Mouse (Mus musculus) CH12F3 (cell line): ENCODE measurements around the gene Sik1.

Experiments used
- in situ Hi-C: fragments of 300-500 bp; cut with MboI; formaldehyde crosslinking; loops from 2 replicates; pipeline ENCODE4 v1.14.3; 2020; ENCODE audit warnings: low sequenced_read_pairs

The Sik1 gene

DNA sequence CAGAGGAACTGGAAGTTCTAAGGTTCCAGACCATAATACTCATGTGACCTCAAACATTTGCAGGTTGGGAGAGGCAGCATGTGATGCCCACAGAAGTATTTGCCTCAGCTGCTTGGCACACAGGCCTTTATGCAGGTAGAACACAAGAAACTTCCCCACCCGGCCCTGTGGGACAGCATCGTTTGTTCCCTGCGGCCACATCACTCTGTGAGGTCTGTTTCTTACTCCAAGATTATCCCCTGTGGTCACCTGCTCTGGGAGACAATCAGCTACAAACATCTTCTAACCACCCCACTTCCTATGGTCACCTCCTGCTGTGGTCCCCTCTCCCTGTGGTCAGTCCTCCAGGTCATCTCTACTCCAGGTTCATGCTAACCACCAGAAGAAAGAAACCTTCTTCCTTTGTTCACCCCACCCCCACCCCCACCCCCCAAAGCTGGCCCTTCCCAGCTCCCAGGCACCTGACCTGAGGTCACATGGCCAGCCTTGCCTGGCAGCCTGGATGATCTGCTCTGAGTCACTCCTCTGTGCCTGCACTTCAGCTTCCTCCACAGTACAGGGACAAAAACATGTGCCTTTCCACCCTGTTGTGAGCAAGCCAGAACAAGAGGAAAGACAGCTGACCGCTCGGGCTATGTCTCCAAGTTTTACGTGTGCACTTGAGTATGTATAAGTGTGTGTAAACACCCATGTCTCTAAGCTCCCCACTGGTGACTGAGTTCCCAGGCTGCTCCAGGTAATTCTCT, 21.1 kb downstream of the Sik1 start:
- in situ Hi-C loops: no loop called here

DNA sequence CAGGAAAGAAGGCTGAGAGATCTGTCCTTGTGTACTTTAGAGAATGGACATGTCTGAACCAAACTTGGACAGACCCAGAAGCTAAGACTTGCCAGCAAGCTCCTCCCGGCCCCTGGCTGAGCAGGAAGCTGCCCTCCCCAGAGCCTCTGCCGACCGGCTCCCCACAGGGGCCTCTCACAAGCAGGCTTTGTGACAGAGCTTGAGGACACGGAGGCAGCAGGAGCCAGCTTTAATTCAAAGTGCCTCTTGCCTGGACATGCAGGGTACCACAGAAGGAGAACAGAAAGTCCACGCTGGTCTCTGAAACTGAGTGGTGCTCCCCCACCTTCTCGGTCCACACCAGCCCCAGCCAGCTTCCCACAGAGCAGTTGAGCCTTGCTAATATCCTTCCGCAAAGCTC, 21.9 kb downstream of the Sik1 start:
- in situ Hi-C loops: no loop called here

- in situ Hi-C loops: no loop called here
Measured at GRCm38 (mm10) chr17:31832577-31832964, 23.0 kb downstream of the Sik1 start.

DNA sequence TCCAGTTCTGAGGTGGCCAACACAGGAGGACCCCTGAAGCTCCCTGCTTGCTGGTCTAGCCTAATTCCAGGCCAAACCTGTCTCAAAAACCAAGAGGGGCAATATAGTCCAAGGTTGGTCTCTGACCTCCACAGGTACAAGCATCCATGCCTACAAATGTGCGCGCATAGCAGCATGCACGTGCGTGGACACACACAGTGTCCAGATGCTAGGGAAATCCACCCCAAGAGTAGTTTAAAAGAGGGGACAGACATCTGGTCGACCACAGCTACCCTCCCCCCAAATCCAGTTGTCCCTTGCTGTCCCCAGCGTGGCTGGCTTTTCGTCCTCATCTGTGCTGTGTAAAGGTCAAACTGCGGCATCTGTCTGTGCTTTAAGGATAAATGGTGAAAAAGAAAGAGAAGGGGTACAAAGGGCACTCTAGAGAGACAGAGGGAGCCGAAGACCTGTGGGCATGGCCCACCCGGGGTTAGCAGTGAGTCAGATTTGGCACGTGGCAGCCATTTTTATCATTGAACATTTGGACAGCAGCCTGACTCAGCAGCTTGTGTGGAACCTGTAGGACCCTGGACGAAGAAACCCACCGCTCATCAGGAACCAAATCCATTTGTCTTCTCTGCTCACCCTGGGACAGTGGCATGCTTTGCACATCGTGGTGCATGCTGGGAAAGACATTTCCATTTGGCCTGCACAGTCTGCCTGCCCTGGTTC, 23.6 kb downstream of the Sik1 start:
- in situ Hi-C loops: no loop called here

GRCm38 (mm10) chr17:31831097-31831865, 24.3 kb downstream of the Sik1 start:
- in situ Hi-C loops: no loop called here

DNA sequence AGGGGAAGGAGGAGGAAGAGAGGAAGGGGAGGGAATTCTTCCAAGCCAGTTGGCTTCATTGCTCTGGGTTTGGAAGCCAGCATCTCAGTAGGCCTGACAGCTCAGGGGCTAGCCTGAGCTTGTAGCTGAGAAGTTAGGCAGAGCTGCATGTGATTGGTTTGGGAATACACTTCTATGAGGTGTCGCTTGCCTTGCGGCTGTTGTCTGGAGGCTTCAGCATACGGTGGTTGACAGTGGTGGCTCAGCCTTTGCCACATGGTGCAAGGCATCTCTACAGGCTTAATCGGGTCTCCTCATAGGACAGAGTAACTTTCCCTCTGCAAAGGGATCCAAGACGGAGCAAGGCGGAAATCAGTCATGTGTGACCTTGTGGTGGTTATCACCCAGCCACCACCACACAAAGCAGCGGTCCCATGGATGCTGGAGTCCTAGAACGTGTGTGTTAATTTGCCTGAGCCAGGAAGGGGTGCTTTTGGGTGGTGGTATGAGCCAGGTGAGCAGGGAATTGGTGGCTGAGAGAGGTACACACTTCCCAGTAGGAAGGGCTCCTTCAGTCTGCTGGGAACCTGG, 25.0 kb downstream of the Sik1 start:
- in situ Hi-C loops: no loop called here

DNA sequence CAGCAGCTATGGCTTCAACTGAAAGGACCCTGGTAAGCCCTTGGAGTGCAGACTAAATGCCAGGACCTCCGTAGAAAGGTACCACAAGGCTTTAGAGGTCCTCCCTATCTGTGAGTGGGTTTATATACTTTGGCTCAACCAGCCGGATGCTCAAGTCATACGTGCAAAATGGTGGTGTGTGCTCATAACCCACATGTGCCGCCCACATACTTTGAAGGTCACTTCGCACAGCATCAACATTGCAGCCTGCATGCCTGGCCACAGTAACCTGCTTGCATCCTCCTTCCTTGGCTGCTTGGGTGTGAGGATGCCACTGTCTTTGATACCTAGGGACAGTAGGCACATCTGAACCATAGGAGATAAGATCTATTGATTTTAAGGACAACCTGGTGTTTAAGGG, 26.7 kb downstream of the Sik1 start:
- in situ Hi-C loops: no loop called here

DNA sequence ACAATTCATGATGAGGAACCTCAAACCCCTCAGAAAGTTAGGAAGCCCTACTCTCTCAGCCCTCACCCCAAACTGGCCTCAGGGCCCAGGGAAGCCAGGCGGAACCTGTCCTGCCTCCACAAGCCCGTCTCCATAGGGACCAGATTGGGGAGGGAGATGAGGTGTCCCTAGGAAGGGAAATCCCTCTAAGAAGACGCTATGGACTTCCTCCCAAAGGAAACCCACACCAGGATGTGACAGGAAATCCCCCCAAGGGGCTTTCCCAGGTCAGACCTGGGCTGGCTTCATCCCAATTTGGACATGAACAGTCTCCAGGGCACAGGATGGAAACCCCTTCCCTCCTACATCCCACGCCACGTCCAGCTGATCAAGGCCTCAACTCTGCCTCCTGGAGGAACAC, 27.5 kb downstream of the Sik1 start:
- in situ Hi-C loops: no loop called here

DNA sequence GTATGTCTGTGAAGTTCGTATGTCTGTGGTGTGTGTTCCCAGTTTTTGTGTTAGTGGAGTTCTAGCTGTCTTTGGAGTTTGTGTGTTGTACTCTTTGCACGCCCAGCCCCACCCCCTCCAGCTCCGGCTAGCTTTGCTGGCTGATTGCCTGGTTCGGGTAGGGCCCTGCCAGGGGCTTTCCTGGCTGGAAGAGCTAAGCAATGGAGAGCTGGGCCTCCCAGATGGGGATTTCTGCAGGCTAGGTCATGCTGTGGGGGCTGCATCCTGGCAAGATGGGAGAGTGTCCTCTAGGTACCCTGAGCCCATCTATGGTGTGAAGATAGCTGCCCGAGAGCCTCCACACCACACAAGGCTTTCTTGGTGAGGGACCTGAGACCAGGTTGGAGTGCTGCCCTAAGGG, 28.4 kb downstream of the Sik1 start:
- in situ Hi-C loops: no loop called here

- in situ Hi-C loops: no loop called here
Measured at GRCm38 (mm10) chr17:31826669-31827068, 28.9 kb downstream of the Sik1 start.

DNA sequence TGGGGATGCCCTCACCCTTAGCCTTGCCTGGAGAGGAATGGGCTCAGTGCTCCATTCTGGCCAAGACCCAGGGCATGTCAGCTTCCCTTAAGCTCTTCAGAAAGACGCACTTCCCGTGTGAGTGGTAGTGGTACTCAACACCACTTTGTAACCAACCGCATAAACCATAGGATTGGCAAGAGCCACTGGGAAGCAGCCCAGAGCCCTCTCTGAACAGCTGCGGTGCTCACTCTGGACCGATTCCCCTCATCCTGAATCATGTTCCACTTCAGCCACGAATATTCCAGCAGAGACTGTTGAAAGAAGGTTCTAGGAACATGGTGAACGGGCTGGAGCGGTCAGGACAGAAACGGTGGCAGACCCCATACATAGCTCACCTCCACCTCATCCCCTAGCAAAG, 29.9 kb downstream of the Sik1 start:
- in situ Hi-C loops: no loop called here

- in situ Hi-C loops: no loop called here
Measured at GRCm38 (mm10) chr17:31824812-31825211, 30.8 kb downstream of the Sik1 start.

DNA sequence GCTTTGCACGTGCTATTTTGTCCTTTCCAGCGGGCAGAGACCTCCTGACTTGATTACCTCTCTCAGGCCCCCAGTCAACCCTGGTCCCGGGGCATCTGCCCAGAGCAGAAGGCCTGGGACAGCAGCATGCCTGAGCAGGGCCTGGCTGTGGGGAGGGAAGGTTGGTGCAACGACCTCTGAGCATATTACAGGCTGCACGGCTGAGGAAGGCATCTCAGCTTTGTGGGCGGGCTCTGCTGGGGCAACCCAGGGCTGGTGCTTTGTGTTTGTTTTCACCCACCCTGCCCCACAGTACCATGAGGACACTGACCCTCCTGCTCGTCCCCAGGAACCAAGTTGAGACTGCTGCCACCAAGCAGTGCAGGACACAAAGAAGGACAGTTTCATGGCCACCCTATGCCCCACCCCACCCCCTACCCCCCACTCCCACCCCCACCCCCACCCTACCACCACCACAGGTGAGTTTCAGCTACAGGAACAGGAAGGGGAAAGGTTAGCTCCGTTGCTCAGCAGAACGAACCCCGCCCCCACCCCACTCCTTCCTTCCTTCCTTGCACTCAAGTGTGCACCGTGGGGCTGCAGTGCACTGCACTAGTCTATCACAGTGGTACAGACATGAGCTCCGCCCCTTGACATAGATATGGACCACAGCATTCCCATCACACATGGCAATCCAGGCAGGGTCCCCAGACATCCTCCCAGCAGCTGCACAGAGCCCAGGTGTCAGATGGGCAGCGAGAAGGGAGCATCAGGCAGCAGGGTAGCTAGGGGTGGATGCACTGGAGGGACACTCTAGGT, 34.3 kb downstream of the Sik1 start:
- in situ Hi-C loops: no loop called here

DNA sequence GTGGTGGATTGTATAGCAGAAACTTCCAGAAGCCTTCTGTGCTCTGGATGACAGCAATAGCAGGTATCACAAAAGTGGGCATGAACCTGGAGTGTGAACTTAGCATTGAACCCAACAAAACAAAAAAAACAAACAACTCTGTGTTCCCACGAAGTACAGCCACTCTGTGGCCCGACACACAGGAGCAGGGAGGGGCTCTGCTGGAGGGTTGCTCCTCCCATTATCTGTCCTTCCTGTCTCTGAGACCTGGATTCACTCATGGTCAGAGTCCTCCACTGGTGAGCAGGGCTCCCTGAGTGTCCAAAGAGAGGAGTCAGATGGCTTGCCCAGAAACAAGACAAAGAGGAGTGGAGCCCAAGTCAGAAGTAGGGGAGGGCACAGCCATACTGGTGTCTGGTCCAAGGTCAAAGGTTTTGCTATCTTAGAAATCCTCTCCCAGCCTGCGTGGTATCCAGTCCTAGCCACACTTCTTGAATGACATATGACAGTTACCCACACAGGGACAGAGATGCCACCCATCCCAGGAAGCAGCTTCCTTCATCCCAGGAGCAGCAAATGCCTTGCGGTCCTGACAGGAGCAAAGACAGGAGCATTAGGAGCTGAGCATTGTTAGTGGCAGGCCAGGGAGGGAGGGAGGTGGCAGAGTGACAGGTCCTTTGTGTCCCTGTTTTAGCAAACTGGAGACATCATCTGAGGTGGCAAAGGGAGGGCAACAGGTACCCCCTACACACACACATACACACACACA, 35.3 kb downstream of the Sik1 start:
- in situ Hi-C loops: no loop called here

DNA sequence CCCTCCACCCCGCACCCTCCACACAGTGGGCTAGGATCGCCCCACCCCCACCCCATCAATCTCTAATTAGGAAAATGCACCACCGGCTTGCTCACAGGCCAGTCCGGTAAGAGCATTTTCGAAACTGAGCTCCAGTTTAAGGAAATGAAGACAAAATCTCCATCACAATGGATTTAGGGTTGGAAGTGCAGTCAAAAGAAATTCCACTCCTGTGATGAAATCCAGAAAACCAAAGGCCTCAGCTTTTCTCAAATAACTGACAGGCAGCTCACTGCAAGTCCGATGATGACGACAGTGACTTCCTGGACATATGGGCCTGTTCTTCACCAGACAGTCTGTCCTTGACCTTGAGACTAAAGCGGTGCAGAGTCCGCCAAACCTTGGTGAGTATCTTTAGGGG, 36.2 kb downstream of the Sik1 start:
- in situ Hi-C loops: no loop called here

DNA sequence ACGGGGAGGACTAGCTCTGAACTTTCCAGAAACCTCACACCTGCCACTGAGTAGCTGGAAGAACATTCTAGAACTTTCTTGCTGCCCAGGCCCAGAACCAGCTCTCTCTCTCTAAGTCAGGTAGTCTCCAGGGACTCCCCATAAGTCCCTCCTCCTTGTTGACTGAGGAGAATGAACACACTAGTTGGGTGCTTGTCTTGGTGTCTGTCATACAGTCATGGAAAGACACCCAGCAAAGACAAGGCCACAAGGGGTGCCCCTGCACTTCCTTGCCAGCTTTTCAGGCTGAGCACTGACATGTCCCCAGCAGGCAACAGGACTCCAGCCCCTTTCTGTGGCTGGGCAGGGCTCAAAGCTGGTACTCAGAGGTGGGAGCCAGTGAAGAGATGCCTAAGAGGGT, 37.8 kb downstream of the Sik1 start:
- in situ Hi-C loops: no loop called here

GRCm38 (mm10) chr17:31817203-31817602, 38.4 kb downstream of the Sik1 start:
- in situ Hi-C loops: no loop called here

DNA sequence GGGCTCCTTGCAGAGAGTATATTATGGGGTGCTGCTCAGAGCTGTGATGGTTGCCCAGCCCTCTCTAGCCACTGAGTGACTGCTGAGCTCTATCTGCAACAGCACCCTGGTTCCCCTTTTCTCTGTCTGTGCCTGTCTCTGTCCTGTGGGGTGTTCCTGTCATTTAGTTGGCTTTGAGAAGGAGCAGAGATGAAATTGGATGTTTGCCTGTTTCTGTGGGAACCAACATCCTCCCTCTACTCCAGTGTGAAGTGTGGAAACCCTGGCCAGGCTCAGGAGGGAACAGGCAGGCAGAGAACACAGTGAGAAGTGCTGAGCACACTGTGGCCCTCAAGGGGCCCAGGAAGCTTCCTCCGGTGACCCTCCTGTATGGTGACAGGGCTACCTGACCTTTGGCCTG, 40.8 kb downstream of the Sik1 start:
- in situ Hi-C loops: no loop called here

DNA sequence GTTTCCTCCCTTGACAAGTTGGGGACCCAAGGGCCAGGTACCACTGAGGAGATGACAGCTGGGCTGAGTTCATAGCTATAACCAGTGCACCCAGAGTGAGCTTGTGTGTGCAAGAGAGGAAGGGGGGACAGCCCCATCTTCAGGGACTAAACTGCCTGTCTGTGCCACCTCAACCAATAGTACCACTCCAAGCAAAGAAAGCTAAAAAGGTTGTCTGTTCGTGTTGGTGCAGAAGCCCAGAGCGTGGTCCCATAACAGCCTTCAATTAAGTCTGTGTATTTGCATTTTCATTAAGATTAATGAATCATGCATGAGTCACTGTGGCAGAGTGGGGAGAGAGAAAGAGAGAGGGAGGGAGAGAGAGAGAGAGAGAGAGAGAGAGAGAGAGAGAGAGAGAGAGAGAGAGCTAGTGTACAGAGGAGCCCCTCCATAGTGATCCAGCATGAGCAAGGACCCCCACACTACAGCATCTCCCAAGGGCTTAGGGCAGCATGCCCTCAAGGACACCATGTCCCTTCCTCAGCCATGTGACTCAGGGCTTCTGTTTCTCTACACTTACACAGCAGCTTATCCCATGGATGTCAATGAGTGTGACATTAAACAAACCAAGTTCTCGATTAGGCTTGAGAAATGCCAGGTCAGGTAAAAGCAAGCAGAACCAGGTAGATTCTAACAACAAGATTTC, 41.5 kb downstream of the Sik1 start:
- in situ Hi-C loops: no loop called here

DNA sequence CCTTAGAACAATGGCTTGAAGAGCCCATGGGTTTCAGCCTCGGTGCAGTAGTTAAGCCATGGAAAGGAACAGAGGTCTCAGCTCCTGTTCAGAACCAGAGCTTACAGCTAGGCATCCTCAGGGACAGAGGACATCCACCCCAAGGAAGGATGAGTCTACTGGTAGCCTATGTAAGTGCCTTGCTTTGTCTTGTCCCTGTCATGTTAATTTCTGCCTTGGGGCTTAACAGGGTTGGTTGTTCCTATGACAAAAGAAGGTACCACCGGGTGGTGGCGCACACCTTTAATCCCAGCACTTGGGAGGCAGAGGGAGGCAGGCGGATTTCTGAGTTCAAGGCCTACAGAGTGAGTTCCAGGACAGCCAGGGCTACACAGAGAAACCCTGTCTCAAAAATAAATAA, 44.3 kb downstream of the Sik1 start:
- in situ Hi-C loops: no loop called here
